Mouse (Mus musculus): Measurements from ENCODE around the gene Sh3gl1. TPM values are rescaled to one million over a fixed set of nuclear protein-coding genes. Genes with fewer than 3 reads are reported as not detected.

Gene Sh3gl1
- polyA plus RNA-seq, 1 experiment from 2014 or later = 125 TPM

- H3K4me2 ChIP-seq (ENCODE audit: low read depth) = no peak overlapping the region
- no peak overlapping the region for H3K27ac ChIP-seq (ENCODE audit: low read depth, low read length)
- H3K4me3 ChIP-seq (ENCODE audit: low read depth, low read length) = no peak overlapping the region
- H3K9me3 ChIP-seq (ENCODE audit: control insufficient read depth, low read length) = no peaks in the 10 kb centered on the region
- H3K9ac ChIP-seq (ENCODE audit: low read length) = no peak overlapping the region
- H3K36me3 ChIP-seq (ENCODE audit: control insufficient read depth, insufficient read depth, low read length) = peaks cover 16% of the 10 kb centered on the region
- DNase-seq (ENCODE audit: low spot score) (no peak), ATAC-seq (ENCODE audit: insufficient read depth, low FRiP score, low TSS enrichment) (no peak)
- no peaks in the 10 kb centered on the region for H3K4me1 ChIP-seq (ENCODE audit: control insufficient read depth, insufficient read depth, low read length)
- 83% methylated on average over 4 of the region's 4 CpGs for whole genome bisulfite sequencing
- H3K27me3 ChIP-seq (ENCODE audit: control insufficient read depth, insufficient read depth, low read length) = no peaks in the 10 kb centered on the region
Measured at GRCm38 (mm10) chr17:56055945-56056678, 19.7 kb upstream of the Sh3gl1 start.

DNA sequence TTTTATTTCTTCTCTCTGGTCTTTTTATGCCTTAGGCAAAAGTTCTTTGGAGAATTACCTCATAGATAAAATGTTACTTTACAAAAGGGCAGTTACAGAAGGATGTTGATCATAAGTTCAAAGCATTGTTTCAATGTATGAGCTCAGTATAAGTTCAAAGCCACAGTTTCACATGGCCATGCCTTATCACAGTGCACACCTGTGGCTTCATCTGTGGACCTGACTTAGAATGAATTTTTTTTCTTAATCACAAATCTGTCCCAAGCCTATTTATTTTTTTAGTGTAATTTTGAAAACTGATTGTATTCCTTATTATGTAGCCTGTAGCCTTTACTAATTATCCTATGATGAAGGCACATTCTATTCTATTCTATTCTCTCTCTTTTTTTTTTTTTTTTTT, 18.5 kb upstream of the Sh3gl1 start:
- Histone ChIP-seq H3K27me3 (ENCODE audit: control insufficient read depth, insufficient read depth, low read length) (no peaks in the 10 kb centered on the region), H3K4me2 (ENCODE audit: low read depth) (no peak overlapping the region), H3K36me3 (ENCODE audit: control insufficient read depth, insufficient read depth, low read length) (peaks cover 18% of the 10 kb centered on the region), H3K27ac (ENCODE audit: low read depth, low read length) (no peak overlapping the region), H3K9me3 (ENCODE audit: control insufficient read depth, low read length) (no peaks in the 10 kb centered on the region), H3K9ac (ENCODE audit: low read length) (no peak overlapping the region), H3K4me3 (ENCODE audit: low read depth, low read length) (no peak overlapping the region), H3K4me1 (ENCODE audit: control insufficient read depth, insufficient read depth, low read length) (no peaks in the 10 kb centered on the region)
- no peak for DNase-seq (ENCODE audit: low spot score)
- no peak for ATAC-seq (ENCODE audit: insufficient read depth, low FRiP score, low TSS enrichment)

GRCm38 (mm10) chr17:56051369-56051768, 14.9 kb upstream of the Sh3gl1 start:
- no peak overlapping the region for H3K4me2 ChIP-seq (ENCODE audit: low read depth)
- H3K9ac ChIP-seq (ENCODE audit: low read length) = no peak overlapping the region
- no peaks in the 10 kb centered on the region for H3K9me3 ChIP-seq (ENCODE audit: control insufficient read depth, low read length)
- peaks cover 25% of the 10 kb centered on the region for H3K36me3 ChIP-seq (ENCODE audit: control insufficient read depth, insufficient read depth, low read length)
- 92% methylated on average over 5 of the region's 5 CpGs for WGBS
- ATAC-seq (ENCODE audit: insufficient read depth, low FRiP score, low TSS enrichment) (no peak), DNase-seq (ENCODE audit: low spot score) (no peak)
- H3K27me3 ChIP-seq (ENCODE audit: control insufficient read depth, insufficient read depth, low read length) = no peaks in the 10 kb centered on the region
- H3K4me1 ChIP-seq (ENCODE audit: control insufficient read depth, insufficient read depth, low read length) = no peaks in the 10 kb centered on the region
- no peak overlapping the region for H3K4me3 ChIP-seq (ENCODE audit: low read depth, low read length)
- no peak overlapping the region for H3K27ac ChIP-seq (ENCODE audit: low read depth, low read length)

DNA sequence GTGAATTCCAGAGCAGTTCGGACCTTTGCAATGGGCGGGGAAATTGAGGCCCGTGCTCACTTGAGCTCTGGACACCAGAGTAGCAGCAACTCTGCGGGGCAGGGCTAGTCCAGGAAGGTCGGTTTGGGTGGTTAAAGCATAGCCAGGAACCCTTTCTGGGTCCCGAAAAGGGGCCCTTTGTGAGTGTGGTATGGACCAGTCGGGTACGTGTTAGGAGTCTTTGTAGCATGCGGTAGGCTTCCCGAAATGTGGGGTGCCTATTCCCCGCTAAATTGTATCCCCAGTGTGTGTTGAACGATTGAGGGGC, 4.4 kb upstream of the Sh3gl1 start:
- no peaks in the 10 kb centered on the region for H3K27me3 ChIP-seq (ENCODE audit: control insufficient read depth, insufficient read depth, low read length)
- DNase-seq (ENCODE audit: low spot score) (no peak), ATAC-seq (ENCODE audit: insufficient read depth, low FRiP score, low TSS enrichment) (no peak)
- H3K4me2 ChIP-seq (ENCODE audit: low read depth) = peak overlapping the region; percentile 80
- H3K4me1 ChIP-seq (ENCODE audit: control insufficient read depth, insufficient read depth, low read length) = peaks cover 6% of the 10 kb centered on the region
- H3K9ac ChIP-seq (ENCODE audit: low read length) = peak overlapping the region; percentile 77
- WGBS = under 1% methylated on average over 12 of the region's 12 CpGs
- no peaks in the 10 kb centered on the region for H3K9me3 ChIP-seq (ENCODE audit: control insufficient read depth, low read length)
- H3K36me3 ChIP-seq (ENCODE audit: control insufficient read depth, insufficient read depth, low read length) = no peaks in the 10 kb centered on the region
- H3K27ac ChIP-seq (ENCODE audit: low read depth, low read length) = no peak overlapping the region
- peak overlapping the region; percentile 68 for H3K4me3 ChIP-seq (ENCODE audit: low read depth, low read length)

GRCm38 (mm10) chr17:56040030-56040856, 3.8 kb upstream of the Sh3gl1 start, which contains the start of gene Chaf1a:
Chaf1a (plus strand) TSS chr17:56040439.
- no peaks in the 10 kb centered on the region for H3K36me3 ChIP-seq (ENCODE audit: control insufficient read depth, insufficient read depth, low read length)
- H3K9me3 ChIP-seq (ENCODE audit: control insufficient read depth, low read length) = no peaks in the 10 kb centered on the region
- peaks cover 9% of the 10 kb centered on the region for H3K4me1 ChIP-seq (ENCODE audit: control insufficient read depth, insufficient read depth, low read length)
- DNase-seq (ENCODE audit: low spot score) (peak; percentile 97), ATAC-seq (ENCODE audit: insufficient read depth, low FRiP score, low TSS enrichment) (peak; percentile 75)
- WGBS = 0% methylated on average over 68 of the region's 68 CpGs
- peak within 1 kb of the TSS; percentile 80 for H3K4me2 ChIP-seq (ENCODE audit: low read depth)
- peak within 1 kb of the TSS; percentile 1; the same call in 1 of the 2 replicates for H3K27ac ChIP-seq (ENCODE audit: low read depth, low read length)
- H3K4me3 ChIP-seq (ENCODE audit: low read depth, low read length) = peak within 1 kb of the TSS; percentile 68
- peak within 1 kb of the TSS; percentile 77 for H3K9ac ChIP-seq (ENCODE audit: low read length)
- H3K27me3 ChIP-seq (ENCODE audit: control insufficient read depth, insufficient read depth, low read length) = no peaks in the 10 kb centered on the region

GRCm38 (mm10) chr17:56039345-56039744, 2.9 kb upstream of the Sh3gl1 start:
- H3K4me3 ChIP-seq (ENCODE audit: low read depth, low read length) = no peak overlapping the region
- 82% methylated on average over 4 of the region's 4 CpGs for WGBS
- DNase-seq (ENCODE audit: low spot score) = no peak
- H3K9ac ChIP-seq (ENCODE audit: low read length) = no peak overlapping the region
- H3K9me3 ChIP-seq (ENCODE audit: control insufficient read depth, low read length) = no peaks in the 10 kb centered on the region
- no peak for ATAC-seq (ENCODE audit: insufficient read depth, low FRiP score, low TSS enrichment)
- H3K27ac ChIP-seq (ENCODE audit: low read depth, low read length) = no peak overlapping the region
- no peaks in the 10 kb centered on the region for H3K27me3 ChIP-seq (ENCODE audit: control insufficient read depth, insufficient read depth, low read length)
- H3K36me3 ChIP-seq (ENCODE audit: control insufficient read depth, insufficient read depth, low read length) = no peaks in the 10 kb centered on the region
- no peak overlapping the region; the same call in 1 of the 2 replicates for H3K4me2 ChIP-seq (ENCODE audit: low read depth)
- peaks cover 14% of the 10 kb centered on the region for H3K4me1 ChIP-seq (ENCODE audit: control insufficient read depth, insufficient read depth, low read length)

DNA sequence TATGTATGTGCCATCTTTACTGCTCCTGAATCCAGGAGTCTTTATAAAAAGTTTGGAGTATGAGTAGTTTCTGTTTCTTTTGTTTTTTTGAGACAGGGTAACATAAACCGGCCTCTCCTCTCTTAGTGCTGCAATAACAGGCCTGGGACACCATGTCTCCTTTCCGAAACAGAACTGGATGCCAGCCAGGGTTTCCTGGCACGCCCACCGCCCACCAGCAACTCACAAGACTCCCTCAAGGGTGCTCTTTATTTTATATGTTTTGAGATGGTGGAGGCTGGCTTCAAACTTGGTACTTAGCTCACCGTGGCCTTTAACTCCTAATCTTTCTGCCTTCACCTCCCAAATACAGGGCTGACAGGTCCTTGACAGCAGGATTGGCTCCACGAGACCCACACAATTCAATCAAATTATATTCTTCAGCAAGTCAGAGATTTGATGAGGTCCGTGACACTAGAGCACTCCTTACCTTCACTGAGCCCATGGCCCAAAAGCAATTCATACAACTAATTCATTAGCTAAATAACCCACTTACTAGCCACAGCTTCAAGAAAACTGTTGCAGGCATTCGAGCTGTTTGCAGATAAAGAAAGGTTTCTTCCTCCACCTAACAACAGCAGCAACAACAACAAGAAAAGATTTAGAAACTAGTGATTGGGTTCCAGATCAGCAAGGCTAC, 2.3 kb upstream of the Sh3gl1 start:
- H3K4me3 ChIP-seq (ENCODE audit: low read depth, low read length) = no peak overlapping the region
- H3K27me3 ChIP-seq (ENCODE audit: control insufficient read depth, insufficient read depth, low read length) = no peaks in the 10 kb centered on the region
- 91% methylated on average over 8 of the region's 8 CpGs for WGBS
- peaks cover 14% of the 10 kb centered on the region for H3K4me1 ChIP-seq (ENCODE audit: control insufficient read depth, insufficient read depth, low read length)
- DNase-seq (ENCODE audit: low spot score) (no peak), ATAC-seq (ENCODE audit: insufficient read depth, low FRiP score, low TSS enrichment) (no peak)
- no peaks in the 10 kb centered on the region for H3K9me3 ChIP-seq (ENCODE audit: control insufficient read depth, low read length)
- H3K9ac ChIP-seq (ENCODE audit: low read length) = no peak overlapping the region
- H3K27ac ChIP-seq (ENCODE audit: low read depth, low read length) = no peak overlapping the region
- H3K36me3 ChIP-seq (ENCODE audit: control insufficient read depth, insufficient read depth, low read length) = no peaks in the 10 kb centered on the region
- no peak overlapping the region for H3K4me2 ChIP-seq (ENCODE audit: low read depth)

DNA sequence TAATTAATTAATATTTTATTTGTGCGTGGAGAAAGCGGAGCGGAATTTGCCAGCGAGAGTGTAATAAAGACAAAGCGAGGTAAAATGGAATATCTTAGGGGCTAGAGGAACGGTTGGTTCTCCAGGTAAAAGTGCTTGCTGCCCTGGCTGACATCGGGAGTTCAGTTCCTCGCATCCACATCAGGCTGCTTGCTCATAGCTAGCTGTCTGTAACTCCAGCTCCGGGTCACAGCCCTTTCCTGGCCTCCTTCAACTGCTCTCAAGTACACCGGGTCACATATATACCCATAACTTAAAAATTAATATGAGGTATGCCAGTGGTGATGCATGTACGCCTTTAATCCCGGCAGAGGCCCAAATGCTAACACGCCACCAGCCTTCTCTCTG, 459 bp upstream of the Sh3gl1 start:
- WGBS = 36% methylated on average over 13 of the region's 13 CpGs

More for the DNA sequence above, 459 bp upstream of the Sh3gl1 start:
- no peak overlapping the region for H3K27ac ChIP-seq (ENCODE audit: low read depth, low read length)
- H3K27me3 ChIP-seq (ENCODE audit: control insufficient read depth, insufficient read depth, low read length) = no peaks in the 10 kb centered on the region
- peaks cover 13% of the 10 kb centered on the region for H3K4me1 ChIP-seq (ENCODE audit: control insufficient read depth, insufficient read depth, low read length)
- H3K9me3 ChIP-seq (ENCODE audit: control insufficient read depth, low read length) = no peaks in the 10 kb centered on the region
- no peak overlapping the region; the same call in 1 of the 2 replicates for H3K9ac ChIP-seq (ENCODE audit: low read length)
- ATAC-seq (ENCODE audit: insufficient read depth, low FRiP score, low TSS enrichment) (peak; percentile 13), DNase-seq (ENCODE audit: low spot score) (no peak)
- H3K36me3 ChIP-seq (ENCODE audit: control insufficient read depth, insufficient read depth, low read length) = no peaks in the 10 kb centered on the region
- peak overlapping the region; percentile 16; the same call in 1 of the 2 replicates for H3K4me3 ChIP-seq (ENCODE audit: low read depth, low read length)
- peak overlapping the region; percentile 51 for H3K4me2 ChIP-seq (ENCODE audit: low read depth)
